Mouse (Mus musculus) lung, postnatal 36 days (tissue): Measurements from ENCODE around the gene Serpinc1.
"Not testable (repeated sequence)": the region's sequence is repeated elsewhere in the genome, so short reads cannot be mapped to it uniquely, and the experiment has no call there.

Experiments
- DNase-seq: peaks from one replicate; pipeline ENCODE4 v3.0.0; 2022; ENCODE audit warnings: mixed read lengths

The Serpinc1 gene

GRCm38 (mm10) chr1:160978071-160978735 lies at the start of gene Serpinc1:
Gene Serpinc1, plus strand, starts transcription at chr1:160978585.
- DNase-seq, result no peak

DNA sequence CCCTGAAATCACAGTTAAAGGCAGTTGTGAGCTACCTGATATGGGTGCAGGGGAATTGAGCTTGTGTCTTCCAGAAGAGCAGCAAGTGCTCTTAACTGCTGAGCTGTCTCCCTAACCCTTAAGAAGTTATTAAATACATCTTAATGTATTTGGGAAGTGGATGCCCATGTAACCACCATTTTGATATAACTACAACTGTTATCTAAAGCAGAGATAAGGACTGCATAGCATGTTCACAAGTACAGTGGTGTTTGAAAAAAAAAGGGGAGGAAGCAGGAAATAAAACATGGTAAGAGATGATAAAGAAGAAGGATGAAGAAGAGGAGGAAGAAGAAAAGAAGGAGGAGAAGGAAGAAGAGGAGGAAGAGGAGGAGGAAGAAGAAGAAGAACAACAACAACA lies 47.1 kb upstream of the Serpinc1 start:
- DNase-seq, result no peak

DNA sequence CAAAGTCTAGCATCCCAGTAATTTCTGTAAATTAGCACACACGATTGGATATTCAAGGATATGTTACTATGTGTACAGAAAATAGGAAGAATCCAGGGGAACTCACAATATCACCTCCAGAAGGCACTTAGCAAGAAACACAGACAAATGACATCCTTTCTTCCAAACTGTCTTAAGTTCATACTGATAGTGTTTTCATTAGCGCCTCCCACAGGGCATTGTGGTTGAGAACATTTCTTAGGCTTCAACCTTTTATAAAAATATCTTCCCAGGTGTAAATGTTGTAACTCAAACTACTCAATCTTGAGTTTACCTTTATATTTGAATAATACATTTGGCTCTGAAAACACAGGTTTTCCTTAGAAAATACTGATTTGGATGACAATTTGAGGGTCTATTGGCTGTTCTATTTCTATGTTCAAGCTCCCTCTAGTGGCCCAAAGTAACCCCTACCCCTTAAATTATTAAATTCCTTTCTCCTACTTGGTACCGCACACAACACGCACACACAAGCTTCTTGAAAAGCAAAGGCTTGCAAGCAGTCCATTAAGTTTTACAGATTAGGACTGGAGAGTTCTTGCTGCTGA lies 44.4 kb upstream of the Serpinc1 start:
- peak; percentile 72 for DNase-seq

- DNase-seq, result no peak
Observed at GRCm38 (mm10) chr1:160935551-160935950, 42.8 kb upstream of the Serpinc1 start.

- no peak for DNase-seq
Observed at GRCm38 (mm10) chr1:160963199-160963598, 15.2 kb upstream of the Serpinc1 start.

DNA sequence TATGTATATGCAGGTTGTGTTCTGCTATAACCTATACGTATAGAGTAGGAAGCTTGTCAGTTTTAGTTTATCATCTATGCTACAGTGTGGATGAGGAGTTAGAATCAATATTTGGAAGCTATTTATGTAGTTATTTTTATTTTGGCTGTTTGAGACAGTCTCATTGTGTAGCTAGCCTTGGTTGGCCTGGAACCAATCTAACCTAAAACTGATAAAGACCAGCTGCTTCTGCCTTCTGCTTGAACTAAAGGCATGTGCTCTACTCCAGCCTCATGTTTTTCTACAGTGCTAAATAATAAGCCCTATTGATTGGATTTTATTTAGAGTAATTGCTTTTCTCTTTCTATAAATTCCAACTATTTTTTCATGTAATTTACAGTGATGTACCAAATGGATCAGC lies 11.1 kb upstream of the Serpinc1 start:
- DNase-seq, result peak; percentile 39

- no peak for DNase-seq
Observed at GRCm38 (mm10) chr1:160968643-160969042, 9.7 kb upstream of the Serpinc1 start.

GRCm38 (mm10) chr1:160980021-160980420 lies 1.6 kb downstream of the Serpinc1 start:
- no peak for DNase-seq

GRCm38 (mm10) chr1:160980537-160981234 lies 2.3 kb downstream of the Serpinc1 start:
- DNase-seq, result no peak

- no peak for DNase-seq
Observed at GRCm38 (mm10) chr1:160981337-160981736, 3.0 kb downstream of the Serpinc1 start.

DNA sequence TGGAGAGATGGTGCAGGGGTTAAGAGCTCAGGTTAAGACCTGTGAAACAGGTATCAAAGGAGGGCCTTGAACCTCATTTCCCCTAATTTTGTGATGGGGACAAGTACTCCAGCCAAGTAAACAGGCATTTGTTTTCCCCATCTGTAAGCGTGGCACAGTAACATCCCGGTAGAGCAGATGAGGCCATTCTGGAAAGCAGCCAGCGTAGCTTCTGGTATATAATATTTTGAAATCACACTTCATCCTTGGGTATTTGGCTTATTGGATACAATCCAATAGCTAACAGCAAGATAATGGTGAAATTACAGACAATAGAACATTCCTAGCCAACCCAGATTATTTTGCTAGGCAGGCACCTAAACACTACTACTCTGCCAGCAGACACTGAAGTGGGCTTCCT lies 4.5 kb downstream of the Serpinc1 start:
- no peak for DNase-seq

DNA sequence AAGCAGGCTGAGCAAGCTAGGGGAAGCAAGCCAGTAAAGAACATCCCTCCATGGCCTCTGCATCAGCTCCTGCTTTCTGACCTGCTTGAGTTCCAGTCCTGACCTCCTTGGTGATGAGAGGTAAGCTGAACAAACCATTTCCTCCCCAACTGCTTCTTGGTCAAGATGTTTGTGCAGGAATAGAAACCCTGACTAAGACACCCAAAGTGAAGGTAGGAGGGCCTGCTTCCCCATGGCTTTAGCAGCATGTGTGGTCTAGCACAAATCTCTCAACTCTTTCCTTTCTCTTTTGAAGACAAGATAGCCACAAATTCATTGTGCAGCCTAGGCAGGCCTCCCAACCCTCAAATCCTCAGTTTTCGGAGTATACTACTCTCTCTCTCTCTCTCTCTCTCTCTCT lies 6.3 kb downstream of the Serpinc1 start:
- not testable (repeated sequence) for DNase-seq

DNA sequence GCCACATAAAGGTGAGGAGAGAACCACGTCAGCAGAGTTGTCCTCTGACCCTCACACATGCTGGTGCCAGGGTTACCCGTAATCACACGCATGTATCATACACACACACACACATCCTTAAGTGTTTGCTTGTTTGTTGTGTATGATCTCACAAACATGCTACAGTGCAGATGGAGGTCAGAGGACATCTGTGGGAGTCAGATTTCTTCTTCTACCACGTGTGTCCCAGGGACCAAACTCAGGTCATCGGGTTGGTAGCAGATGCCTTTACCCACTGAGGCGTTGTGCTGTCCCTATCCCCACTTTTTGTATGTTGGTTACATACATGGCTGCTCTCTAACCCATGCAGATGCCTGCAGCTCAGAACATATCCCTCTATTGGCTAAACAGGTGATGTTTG lies 7.1 kb downstream of the Serpinc1 start:
- DNase-seq, result no peak

GRCm38 (mm10) chr1:160986881-160987635 lies 8.7 kb downstream of the Serpinc1 start:
- no peak for DNase-seq

DNA sequence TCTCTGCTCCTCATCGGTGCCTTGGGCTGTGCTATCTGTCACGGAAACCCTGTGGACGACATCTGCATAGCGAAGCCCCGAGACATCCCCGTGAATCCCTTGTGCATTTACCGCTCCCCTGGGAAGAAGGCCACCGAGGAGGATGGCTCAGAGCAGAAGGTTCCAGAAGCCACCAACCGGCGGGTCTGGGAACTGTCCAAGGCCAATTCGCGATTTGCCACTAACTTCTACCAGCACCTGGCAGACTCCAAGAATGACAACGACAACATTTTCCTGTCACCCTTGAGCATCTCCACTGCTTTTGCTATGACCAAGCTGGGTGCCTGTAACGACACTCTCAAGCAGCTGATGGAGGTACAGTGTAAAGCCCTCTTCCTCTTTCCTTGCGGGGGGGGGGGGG lies 11.0 kb downstream of the Serpinc1 start:
- no peak for DNase-seq

DNA sequence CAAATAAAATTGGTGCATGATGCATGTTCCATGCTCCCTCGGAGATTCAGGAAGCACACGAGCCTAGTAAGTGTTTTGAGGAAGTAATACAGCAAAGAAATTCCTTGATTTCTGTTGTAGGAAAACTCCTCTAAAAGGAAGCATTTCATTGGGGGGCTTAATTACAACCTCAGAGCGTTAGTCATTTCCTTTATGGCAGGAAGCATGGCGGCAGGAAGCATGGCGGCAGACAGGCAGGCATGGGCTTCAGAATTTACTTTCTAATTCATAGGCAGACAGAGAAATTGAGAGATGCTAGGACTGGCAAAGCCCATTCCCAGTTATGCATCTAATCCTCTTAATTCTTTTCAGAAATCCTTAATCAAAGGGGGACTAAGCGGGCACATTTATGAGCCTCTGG lies 15.5 kb downstream of the Serpinc1 start:
- DNase-seq, result no peak

DNA sequence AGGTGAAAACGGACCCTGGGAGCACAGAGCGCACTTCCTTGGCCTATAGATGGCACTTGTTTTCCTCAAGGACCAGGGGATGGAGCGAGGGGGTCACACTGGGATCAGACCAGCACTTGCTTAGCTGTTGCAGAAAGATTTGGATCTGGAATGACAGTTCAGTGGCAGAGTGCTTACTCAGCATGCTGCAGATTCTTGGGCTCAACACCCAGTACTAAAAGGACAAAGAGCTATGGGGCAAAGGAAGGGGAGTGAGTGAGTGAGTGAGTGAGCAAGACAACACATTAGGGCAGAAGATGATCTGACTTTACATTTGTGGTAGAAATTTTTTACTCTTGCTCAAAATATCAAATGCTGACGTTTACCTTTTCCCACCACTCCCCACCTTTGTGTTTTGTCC lies 26.6 kb downstream of the Serpinc1 start:
- no peak for DNase-seq

DNA sequence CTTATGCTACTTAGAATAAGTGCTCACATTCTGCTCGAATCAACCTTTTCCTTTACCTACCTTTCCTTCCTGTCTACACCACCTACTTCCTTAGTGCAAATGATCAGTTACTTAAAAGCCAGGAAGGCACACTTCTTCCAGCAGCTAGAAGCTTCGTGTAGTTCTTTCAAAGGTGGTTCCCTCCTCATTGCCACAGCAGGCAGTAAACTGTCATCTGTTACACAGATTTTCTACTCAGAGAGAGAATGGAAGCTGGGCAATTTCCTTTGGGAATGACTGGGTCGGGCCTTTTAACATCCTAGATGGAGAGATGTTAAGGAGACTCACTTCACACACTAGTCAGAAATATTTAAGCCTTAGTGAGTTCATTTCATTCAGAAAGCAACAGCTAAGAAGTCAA lies 27.1 kb downstream of the Serpinc1 start:
- DNase-seq, result no peak

DNA sequence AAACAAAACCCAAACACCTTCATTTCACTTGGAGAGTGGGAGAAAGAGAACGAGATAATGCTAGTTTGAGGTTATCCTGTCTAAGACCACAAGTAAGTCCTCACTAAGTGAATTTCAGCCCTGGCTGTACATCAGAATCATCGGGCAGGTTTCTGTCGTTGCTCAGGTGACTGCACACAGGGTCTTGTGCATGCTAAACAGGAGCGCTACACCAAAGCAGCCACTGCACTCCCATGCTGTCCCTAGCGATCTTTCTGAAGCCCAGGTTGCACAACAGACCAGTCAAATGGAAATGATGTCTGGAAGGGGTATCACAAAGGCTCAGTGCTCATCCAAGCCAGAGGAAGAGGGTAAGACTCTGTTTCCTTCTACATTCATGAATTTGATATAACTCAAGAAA lies 28.1 kb downstream of the Serpinc1 start:
- DNase-seq, result no peak

- DNase-seq, result no peak
Observed at GRCm38 (mm10) chr1:161008038-161008437, 29.7 kb downstream of the Serpinc1 start.

DNA sequence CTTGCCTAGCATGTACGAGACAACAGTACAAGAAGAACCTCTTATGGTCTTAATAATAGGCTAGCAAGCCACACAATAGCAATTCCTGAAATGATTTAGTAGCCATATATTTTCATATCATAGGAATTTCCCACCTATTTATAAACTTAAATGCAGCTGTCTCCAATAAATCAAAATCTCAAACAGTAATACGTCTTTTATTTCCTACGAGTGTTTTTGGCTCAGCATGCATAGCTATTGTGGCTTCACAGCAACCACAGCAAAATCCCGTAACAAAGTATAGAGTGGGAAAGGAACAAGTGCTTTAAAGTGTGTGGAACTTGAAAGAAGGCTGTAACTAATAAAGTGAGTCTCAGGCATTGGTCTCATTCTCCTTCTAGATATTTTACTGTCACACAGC lies 32.1 kb downstream of the Serpinc1 start:
- DNase-seq, result no peak

DNA sequence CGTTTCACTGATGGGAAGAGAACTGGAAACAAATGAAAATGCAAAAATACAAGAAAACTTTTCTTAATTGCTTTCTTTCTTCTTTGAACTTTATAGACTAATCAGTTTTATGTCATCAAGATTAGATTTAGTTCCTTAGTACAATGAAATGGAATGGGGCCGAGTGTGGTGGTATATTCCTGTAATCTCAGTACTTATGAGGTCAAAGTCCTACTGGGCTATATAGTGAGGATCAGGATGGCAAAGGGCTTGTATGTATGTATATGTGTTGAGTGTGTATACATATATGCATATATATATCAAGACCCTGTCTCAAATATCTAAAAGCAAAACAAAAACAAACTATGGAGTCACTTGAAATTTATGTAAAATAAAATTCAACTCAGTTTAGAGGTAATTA lies 38.0 kb downstream of the Serpinc1 start:
- DNase-seq, result no peak

DNA sequence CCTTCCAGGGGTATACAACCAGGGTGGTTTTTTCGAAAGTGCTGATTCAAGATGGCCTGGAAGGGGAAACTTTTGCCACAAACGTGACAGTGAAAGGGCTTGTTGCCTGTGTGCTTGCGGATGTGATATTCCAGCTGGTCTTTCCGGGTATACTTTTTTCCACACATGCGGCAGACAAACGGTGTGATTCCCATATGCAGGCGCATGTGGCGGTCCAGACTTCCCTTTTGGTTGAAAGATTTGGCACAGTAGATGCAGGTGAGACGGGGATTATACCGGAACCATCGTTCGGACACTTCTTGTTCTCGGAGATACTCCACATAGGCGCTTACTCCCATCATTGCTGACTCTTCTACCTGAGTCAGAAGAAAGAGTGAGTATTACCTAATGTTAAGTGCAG lies 41.7 kb downstream of the Serpinc1 start:
- no peak for DNase-seq
